Mouse (Mus musculus) liver, embryonic 15.5 days (tissue): ENCODE results near the gene Cry1. TPM values are rescaled to one million over a fixed set of nuclear protein-coding genes. Genes with fewer than 3 reads are reported as not detected.

Experiments used
- ATAC-seq: fragments of 200-750 bp; cut with Nextera tagmentation; 2 replicates; pipeline ENCODE4 v1.8.0; 2017; ENCODE audit warnings: moderate number of reproducible peaks, mild to moderate bottlenecking, moderate library complexity; ENCODE audit not compliant: insufficient read depth
- H3K27ac ChIP-seq: fragments of 300-500 bp; sonication (generic); replicated peaks from 2 replicates; pipeline ENCODE4 v1.5.1; 2015; ENCODE audit warnings: mild to moderate bottlenecking, inconsistent platforms
- H3K27me3 ChIP-seq: fragments of 300-500 bp; sonication (generic); 2 replicates; pipeline ENCODE4 v1.6.1; 2015; ENCODE audit warnings: mild to moderate bottlenecking, inconsistent platforms
- H3K36me3 ChIP-seq: fragments of 300-500 bp; sonication (generic); replicated peaks from 2 replicates; pipeline ENCODE4 v1.6.1; 2015; ENCODE audit warnings: moderate library complexity, mild to moderate bottlenecking, inconsistent platforms
- H3K4me1 ChIP-seq: fragments of 300-500 bp; sonication (generic); replicated peaks from 2 replicates; pipeline ENCODE4 v1.6.1; 2015; ENCODE audit warnings: inconsistent platforms
- H3K4me2 ChIP-seq: fragments of 300-500 bp; sonication (generic); 2 replicates; pipeline ENCODE4 v1.6.1; 2015; ENCODE audit warnings: moderate library complexity, mild to moderate bottlenecking, inconsistent platforms
- H3K4me3 ChIP-seq: fragments of 300-500 bp; sonication (generic); replicated peaks from 2 replicates; pipeline ENCODE4 v1.5.1; 2015; ENCODE audit warnings: mild to moderate bottlenecking, inconsistent platforms
- H3K9ac ChIP-seq: fragments of 300-500 bp; sonication (generic); 2 replicates; pipeline ENCODE4 v1.6.1; 2015; ENCODE audit warnings: moderate library complexity, mild to moderate bottlenecking, inconsistent platforms
- H3K9me3 ChIP-seq: fragments of 300-500 bp; sonication (generic); replicated peaks from 2 replicates; pipeline ENCODE4 v1.6.1; 2016; ENCODE audit warnings: inconsistent platforms
- WGBS: fragments of 180-500 bp; shearing (Covaris S2); methylation state at CpG from one replicate; pipeline ENCODE4 v1.1.7; 2015; ENCODE audit warnings: mixed read lengths; ENCODE audit not compliant: insufficient replicate concordance; 5-methylcytosine and 5-hydroxymethylcytosine counted together
- polyA plus RNA-seq: library from polyadenylated mRNA; unstranded; fragments of >200 nt; fragmentation: Nextera tagmentation; extraction: Ambion mirVana; gene quantifications from 2 replicates; pipeline ENCODE4 v1.2.1, GENCODE M21; 2015

Gene Cry1
- polyA plus RNA-seq, 1 experiment from 2014 or later = 6.9 TPM

- Histone ChIP-seq H3K36me3 (no peaks in the 10 kb centered on the region), H3K4me1 (no peaks in the 10 kb centered on the region), H3K4me2 (no peak overlapping the region), H3K9ac (no peak overlapping the region), H3K27ac (no peak overlapping the region), H3K4me3 (no peak overlapping the region), H3K9me3 (no peaks in the 10 kb centered on the region), H3K27me3 (no peaks in the 10 kb centered on the region)
- no peak for ATAC-seq
Observed at GRCm38 (mm10) chr10:85190652-85191051, 5.8 kb upstream of the Cry1 start.

GRCm38 (mm10) chr10:85189966-85190365, 5.1 kb upstream of the Cry1 start:
- no peak overlapping the region for H3K4me2 ChIP-seq
- no peak overlapping the region for H3K27ac ChIP-seq
- 0 out of 2 replicates have a peak, but pooled peaks cover 3% of the 10 kb centered on the region for H3K4me1 ChIP-seq
- no peak overlapping the region for H3K9ac ChIP-seq
- H3K4me3 ChIP-seq = no peak overlapping the region
- peaks cover 6% of the 10 kb centered on the region; the same call in 1 of the 2 replicates for H3K27me3 ChIP-seq
- H3K9me3 ChIP-seq = no peaks in the 10 kb centered on the region
- no peaks in the 10 kb centered on the region for H3K36me3 ChIP-seq
- ATAC-seq = no peak
- WGBS = 55% methylated on average over 5 of the region's 5 CpGs

GRCm38 (mm10) chr10:85186499-85186794, 1.6 kb upstream of the Cry1 start:
- Histone ChIP-seq H3K27ac (no peak overlapping the region), H3K36me3 (no peaks in the 10 kb centered on the region), H3K4me1 (peaks cover 12% of the 10 kb centered on the region), H3K4me2 (no peak overlapping the region), H3K9me3 (no peaks in the 10 kb centered on the region), H3K9ac (no peak overlapping the region), H3K4me3 (no peak overlapping the region), H3K27me3 (peaks cover 30% of the 10 kb centered on the region)
- no peak for ATAC-seq
- WGBS = 64% methylated on average over 2 of the region's 2 CpGs

DNA sequence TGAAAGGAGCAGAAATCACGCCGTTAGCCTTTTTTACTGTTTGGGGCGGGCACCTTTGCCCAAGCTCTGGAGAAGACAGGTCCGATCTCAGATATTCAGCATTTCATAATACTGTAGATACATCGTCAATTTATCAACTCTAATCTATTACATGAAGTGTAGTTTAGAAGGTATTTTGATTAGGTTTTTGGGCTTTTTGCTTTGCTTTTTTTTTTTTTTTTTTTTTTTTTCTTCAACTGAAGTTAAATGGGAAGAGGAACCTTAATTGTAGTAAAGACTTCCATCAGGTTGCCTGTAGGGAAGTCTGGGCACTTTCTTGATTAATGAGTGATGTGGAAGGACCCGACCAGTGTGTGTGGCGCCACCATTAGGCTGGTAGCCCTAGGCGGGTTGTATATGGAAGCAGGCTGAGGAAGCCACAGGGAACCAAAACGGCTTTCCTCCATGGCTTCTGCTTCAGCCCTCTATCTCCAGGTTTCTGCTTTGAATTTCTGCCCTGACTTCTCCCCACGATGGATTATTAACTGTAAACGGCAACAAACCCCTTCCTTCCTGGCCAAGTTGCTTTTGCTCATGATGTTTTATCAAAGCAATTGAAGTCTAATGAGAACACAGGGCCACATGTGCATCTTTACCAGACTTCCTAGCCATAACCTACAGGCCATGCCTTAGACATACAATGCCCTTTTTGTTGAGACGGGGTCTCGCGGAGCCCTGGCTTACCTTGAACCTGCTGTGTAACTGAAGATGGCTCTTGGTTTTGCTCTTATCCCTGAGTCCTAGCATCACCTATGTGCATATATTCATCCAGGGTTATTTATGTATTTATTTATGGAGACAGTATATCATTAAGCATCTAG, 1.0 kb upstream of the Cry1 start:
- ATAC-seq = no peak
- H3K27ac ChIP-seq = peak overlapping the region; percentile 78; the same call in 1 of the 2 replicates
- H3K9me3 ChIP-seq = no peaks in the 10 kb centered on the region
- no peaks in the 10 kb centered on the region for H3K36me3 ChIP-seq
- WGBS = 21% methylated on average over 14 of the region's 14 CpGs
- 0 out of 2 replicates have a peak overlapping the region, but pooled peaks have one; percentile 30 for H3K9ac ChIP-seq
- peaks cover 12% of the 10 kb centered on the region for H3K4me1 ChIP-seq
- peaks cover 30% of the 10 kb centered on the region for H3K27me3 ChIP-seq
- peak overlapping the region; percentile 69 for H3K4me3 ChIP-seq
- H3K4me2 ChIP-seq = peak overlapping the region; percentile 83

DNA sequence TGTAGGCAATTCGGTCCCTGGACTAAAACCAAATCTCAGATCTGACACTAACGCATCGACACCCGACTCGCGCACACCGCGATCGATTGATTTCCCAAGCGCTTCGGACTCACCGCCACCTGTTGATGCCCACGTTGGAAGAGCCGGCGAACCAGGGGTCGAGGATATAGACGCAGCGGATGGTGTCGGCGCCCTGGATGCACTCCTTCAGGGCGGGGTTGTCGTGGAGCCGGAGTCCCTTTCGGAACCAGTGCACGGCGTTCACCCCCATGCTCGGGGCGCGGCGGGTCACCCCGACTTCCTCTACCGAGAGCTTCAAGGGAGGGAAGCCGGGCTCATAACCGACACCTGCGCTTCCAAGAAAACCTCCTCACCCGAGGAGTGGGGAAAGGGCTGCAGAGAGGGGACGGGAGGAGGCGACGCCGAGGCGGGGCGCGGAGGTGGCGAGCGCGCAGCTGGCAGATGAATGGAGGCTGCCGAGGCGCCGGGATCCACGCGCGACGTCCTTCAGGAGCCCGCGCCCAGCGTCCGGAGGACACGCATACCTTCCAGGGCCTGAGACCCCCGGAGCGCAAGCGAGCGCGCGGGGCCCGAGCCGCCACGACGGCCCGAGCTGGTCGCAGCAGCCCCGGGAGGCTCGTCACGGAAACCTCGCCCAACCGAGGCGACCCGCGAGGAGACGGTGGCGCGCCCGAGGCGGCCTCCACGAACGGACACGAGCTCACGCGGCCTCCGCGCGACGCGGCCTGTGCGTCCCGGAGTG, 482 bp downstream of the Cry1 start:
- under 1% methylated on average over 84 of the region's 95 CpGs for WGBS
- H3K4me3 ChIP-seq = peak overlapping the region; percentile 69
- H3K9ac ChIP-seq = peak overlapping the region; percentile 56
- no peaks in the 10 kb centered on the region for H3K36me3 ChIP-seq
- no peak overlapping the region for H3K27ac ChIP-seq
- peak; percentile 0; the same call in 1 of the 2 replicates for ATAC-seq
- peaks cover 30% of the 10 kb centered on the region for H3K27me3 ChIP-seq
- H3K9me3 ChIP-seq = no peaks in the 10 kb centered on the region
- H3K4me1 ChIP-seq = peaks cover 12% of the 10 kb centered on the region
- H3K4me2 ChIP-seq = peak overlapping the region; percentile 83

- peak overlapping the region; percentile 69 for H3K4me3 ChIP-seq
- H3K27ac ChIP-seq = no peak overlapping the region
- WGBS = 3% methylated on average over 11 of the region's 11 CpGs
- H3K4me2 ChIP-seq = peak overlapping the region; percentile 83
- no peak overlapping the region for H3K9ac ChIP-seq
- no peak for ATAC-seq
- peaks cover 12% of the 10 kb centered on the region for H3K4me1 ChIP-seq
- H3K36me3 ChIP-seq = no peaks in the 10 kb centered on the region
- H3K27me3 ChIP-seq = peaks cover 30% of the 10 kb centered on the region
- no peaks in the 10 kb centered on the region for H3K9me3 ChIP-seq
Observed at GRCm38 (mm10) chr10:85183619-85184018, 1.2 kb downstream of the Cry1 start.

GRCm38 (mm10) chr10:85182766-85183165, 2.1 kb downstream of the Cry1 start:
- Histone ChIP-seq H3K9me3 (no peaks in the 10 kb centered on the region), H3K4me3 (no peak overlapping the region), H3K4me2 (peak overlapping the region; percentile 83), H3K27ac (no peak overlapping the region), H3K27me3 (peaks cover 30% of the 10 kb centered on the region), H3K4me1 (peaks cover 12% of the 10 kb centered on the region), H3K36me3 (no peaks in the 10 kb centered on the region), H3K9ac (no peak overlapping the region)
- ATAC-seq = no peak
- WGBS = 75% methylated on average over 10 of the region's 10 CpGs

DNA sequence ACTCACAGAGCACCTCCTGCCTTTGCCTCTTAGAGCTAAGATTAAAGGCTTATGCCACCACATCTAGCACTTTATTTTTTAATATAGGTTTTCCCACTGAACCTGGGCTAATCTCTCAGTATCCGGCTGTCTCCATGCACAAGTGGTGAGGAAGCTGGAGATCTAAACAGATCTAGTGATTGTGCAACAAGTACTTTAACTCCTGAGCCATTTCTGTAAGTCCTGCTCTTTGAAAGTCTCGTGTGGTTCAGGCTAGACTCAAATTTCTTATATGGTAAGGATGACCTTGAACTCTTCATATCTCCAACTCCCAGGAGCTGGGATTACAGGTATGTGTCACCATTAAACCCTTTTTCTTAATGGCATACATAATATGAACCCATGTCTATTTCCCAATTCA, 8.2 kb downstream of the Cry1 start:
- Histone ChIP-seq H3K9me3 (no peaks in the 10 kb centered on the region), H3K9ac (no peak overlapping the region), H3K36me3 (no peaks in the 10 kb centered on the region), H3K4me1 (no peaks in the 10 kb centered on the region), H3K27me3 (no peaks in the 10 kb centered on the region), H3K27ac (no peak overlapping the region), H3K4me3 (no peak overlapping the region), H3K4me2 (no peak overlapping the region)
- ATAC-seq = no peak
- 32% methylated on average over 2 of the region's 2 CpGs for WGBS

DNA sequence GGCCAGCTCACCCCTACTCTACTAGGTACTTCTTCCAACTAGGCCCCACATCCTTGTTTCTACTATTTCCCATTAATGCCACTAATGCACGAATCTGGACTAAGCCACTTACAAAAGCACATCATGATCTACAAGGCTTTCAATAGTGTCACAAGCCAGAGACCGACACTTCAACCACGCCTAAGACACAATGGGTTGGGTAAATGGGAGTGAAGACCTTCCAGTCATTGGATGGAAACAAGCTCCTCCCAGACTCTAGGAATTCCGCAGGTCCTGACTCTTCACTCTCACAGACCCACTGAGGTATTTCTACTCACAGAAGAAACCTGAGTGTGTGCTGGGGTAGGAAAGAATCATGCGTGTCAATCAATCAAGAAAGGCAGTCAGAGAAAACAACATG, 19.6 kb downstream of the Cry1 start:
- no peaks in the 10 kb centered on the region for H3K27me3 ChIP-seq
- 74% methylated on average over 5 of the region's 5 CpGs for WGBS
- H3K36me3 ChIP-seq = no peaks in the 10 kb centered on the region
- no peak overlapping the region for H3K27ac ChIP-seq
- H3K4me3 ChIP-seq = no peak overlapping the region
- no peak overlapping the region for H3K9ac ChIP-seq
- no peaks in the 10 kb centered on the region for H3K9me3 ChIP-seq
- no peak for ATAC-seq
- no peaks in the 10 kb centered on the region for H3K4me1 ChIP-seq
- H3K4me2 ChIP-seq = no peak overlapping the region

DNA sequence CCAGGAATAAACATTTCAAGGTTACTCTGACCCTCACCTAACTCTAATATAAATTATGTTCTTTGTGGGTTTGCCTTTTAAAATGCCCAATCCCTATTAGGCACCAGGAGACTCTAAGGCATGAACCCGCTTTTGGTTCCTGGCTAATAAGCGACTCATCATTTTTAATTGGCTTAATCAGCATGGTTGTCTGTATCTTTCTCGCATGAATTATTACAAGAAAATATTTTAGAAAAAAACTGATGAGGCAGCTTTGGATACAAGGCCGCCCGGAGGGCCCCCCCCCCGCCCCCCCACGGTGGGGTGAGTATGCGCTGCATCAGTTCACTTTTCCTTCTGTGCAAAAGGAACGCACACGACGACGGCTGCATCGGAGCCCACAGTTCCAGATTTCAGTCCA, 20.1 kb downstream of the Cry1 start:
- no peaks in the 10 kb centered on the region for H3K27me3 ChIP-seq
- WGBS = 76% methylated on average over 13 of the region's 13 CpGs
- H3K36me3 ChIP-seq = no peaks in the 10 kb centered on the region
- no peak overlapping the region for H3K27ac ChIP-seq
- no peak overlapping the region for H3K4me3 ChIP-seq
- H3K9ac ChIP-seq = no peak overlapping the region
- ATAC-seq = no peak
- H3K9me3 ChIP-seq = no peaks in the 10 kb centered on the region
- no peak overlapping the region for H3K4me2 ChIP-seq
- no peaks in the 10 kb centered on the region for H3K4me1 ChIP-seq

DNA sequence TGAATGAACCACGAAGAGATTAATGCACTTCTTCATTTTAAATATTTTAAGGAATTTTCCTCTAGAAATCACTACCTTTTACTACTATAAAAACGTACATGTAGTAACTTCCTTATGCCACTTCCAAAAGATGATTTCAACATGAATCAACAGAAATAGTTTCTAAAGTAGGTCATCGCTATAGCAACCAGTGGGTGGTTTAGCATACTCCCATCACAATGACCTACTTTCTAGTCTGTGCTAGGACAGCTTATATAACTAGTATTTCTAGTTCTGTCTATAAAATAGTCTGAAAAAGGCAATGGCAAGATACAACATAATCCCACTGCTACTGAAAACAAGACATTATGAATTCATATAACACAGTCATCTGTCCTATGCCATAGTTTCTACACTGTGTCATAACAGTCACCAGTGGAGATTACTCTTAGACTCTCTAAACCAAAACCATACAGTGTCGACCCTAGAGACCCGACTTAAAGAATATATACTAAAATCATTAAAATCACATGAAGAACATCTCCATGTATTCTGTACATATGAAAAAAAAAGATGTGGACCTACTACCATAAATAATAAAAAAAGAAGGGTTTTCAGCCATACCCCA, 23.0 kb downstream of the Cry1 start:
- no peak overlapping the region for H3K4me2 ChIP-seq
- H3K9ac ChIP-seq = no peak overlapping the region
- 51% methylated on average over 5 of the region's 5 CpGs for WGBS
- no peak overlapping the region for H3K27ac ChIP-seq
- no peaks in the 10 kb centered on the region for H3K4me1 ChIP-seq
- ATAC-seq = no peak
- no peaks in the 10 kb centered on the region for H3K9me3 ChIP-seq
- H3K27me3 ChIP-seq = no peaks in the 10 kb centered on the region
- H3K4me3 ChIP-seq = no peak overlapping the region
- H3K36me3 ChIP-seq = no peaks in the 10 kb centered on the region
